Mouse (Mus musculus): ENCODE data around the gene Tmc5. TPM values are rescaled to one million over a fixed set of nuclear protein-coding genes. Genes with fewer than 3 reads are reported as not detected.

Gene Tmc5
- polyA plus RNA-seq, 1 experiment from 2014 or later: 0.30 TPM

DNA sequence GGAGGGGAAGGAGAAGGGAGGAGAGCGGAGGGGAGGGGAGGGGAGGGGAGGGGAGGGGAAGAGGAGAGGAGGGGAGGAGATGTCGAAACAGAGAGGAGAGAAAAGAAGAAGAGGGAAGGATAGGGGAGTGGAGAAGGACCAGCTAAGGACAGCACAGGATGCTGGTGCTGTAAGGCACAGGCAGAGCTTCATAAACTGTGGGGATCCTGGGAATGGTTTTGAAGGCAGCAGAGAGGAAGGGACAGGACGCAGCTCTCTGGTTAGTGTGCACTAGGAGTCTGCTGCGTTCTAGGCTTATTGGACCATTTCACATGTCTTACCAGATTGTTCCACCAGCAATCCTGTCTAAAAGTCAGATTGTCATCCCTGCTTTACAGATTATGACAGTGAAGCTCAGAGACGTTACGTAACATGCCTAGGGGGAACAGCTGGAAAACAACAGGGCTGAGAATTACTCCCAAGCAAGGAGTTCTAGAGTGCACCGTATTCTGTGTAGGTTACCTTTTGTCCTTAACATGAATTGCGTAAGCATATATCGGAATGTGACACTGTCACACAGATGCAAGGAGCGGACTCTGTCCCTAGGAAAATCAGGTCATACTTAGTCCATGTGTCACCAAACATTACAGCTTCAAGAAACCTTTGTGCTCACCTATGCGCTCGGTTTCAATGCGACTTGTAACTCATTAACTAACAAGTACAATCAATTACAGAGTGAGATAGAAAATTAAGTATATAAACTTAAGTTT lies 30.6 kb downstream of the Tmc5 start:
- no peaks in the 10 kb centered on the region for H3K36me3 ChIP-seq (ENCODE audit: control insufficient read depth, insufficient read depth, low read length)
- 77% methylated on average over 13 of the region's 13 CpGs for WGBS

DNA sequence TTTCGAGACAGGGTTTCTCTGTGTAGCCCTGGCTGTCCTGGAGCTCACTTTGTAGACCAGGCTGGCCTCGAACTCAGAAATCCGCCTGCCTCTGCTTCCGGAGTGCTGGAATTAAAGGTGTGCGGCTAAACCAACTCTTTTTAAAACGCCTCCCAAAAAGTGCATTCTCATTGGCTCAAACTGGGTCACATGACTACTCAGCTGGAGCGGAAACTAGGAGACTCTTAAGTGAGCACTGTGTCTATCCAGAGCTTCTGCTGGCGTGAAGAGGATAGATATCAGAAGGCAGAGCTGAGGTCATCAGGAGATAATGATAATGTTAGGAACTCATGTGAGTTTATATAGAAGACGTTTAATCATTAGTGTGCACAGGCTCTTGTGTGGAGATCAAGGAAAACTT lies 36.0 kb downstream of the Tmc5 start:
- Histone ChIP-seq H3K36me3 (ENCODE audit: control insufficient read depth, insufficient read depth, low read length) (no peaks in the 10 kb centered on the region), H3K4me1 (ENCODE audit: control insufficient read depth in 2 of 2, insufficient read depth in 2 of 2, low read length in 2 of 2) (no peaks in the 10 kb centered on the region), H3K4me2 (ENCODE audit: low read length) (no peak overlapping the region), H3K9ac (ENCODE audit: low read length) (no peak overlapping the region), H3K27ac (replicated peaks in 1 of 2; ENCODE audit: control insufficient read depth in 1 of 2, insufficient read depth in 1 of 2, low read depth in 2 of 2, low read length in 2 of 2) (no peak overlapping the region), H3K4me3 (ENCODE audit: control insufficient read depth in 1 of 2, insufficient read depth in 1 of 2, low read depth in 1 of 2, low read length in 2 of 2) (no peak overlapping the region), H3K27me3 (ENCODE audit: control insufficient read depth, insufficient read depth, low read length) (no peaks in the 10 kb centered on the region), H3K9me3 (ENCODE audit: control insufficient read depth, low read length) (no peaks in the 10 kb centered on the region)
- 64% methylated on average over 9 of the region's 9 CpGs for WGBS
- ATAC-seq (ENCODE audit: insufficient number of reproducible peaks, insufficient read depth, low FRiP score, low read depth): no peak

More for the DNA sequence above, 30.6 kb downstream of the Tmc5 start:
- no peak overlapping the region for H3K4me3 ChIP-seq (ENCODE audit: control insufficient read depth in 1 of 2, insufficient read depth in 1 of 2, low read depth in 1 of 2, low read length in 2 of 2)
- no peaks in the 10 kb centered on the region for H3K4me1 ChIP-seq (ENCODE audit: control insufficient read depth in 2 of 2, insufficient read depth in 2 of 2, low read length in 2 of 2)
- no peak overlapping the region for H3K4me2 ChIP-seq (ENCODE audit: low read length)
- H3K9me3 ChIP-seq (ENCODE audit: control insufficient read depth, low read length): no peaks in the 10 kb centered on the region
- H3K27me3 ChIP-seq (ENCODE audit: control insufficient read depth, insufficient read depth, low read length): no peaks in the 10 kb centered on the region; the same call in 1 of the 2 replicates
- no peak for ATAC-seq (ENCODE audit: insufficient number of reproducible peaks, insufficient read depth, low FRiP score, low read depth)
- no peak overlapping the region for H3K9ac ChIP-seq (ENCODE audit: low read length)
- no peak overlapping the region for H3K27ac ChIP-seq (replicated peaks in 1 of 2; ENCODE audit: control insufficient read depth in 1 of 2, insufficient read depth in 1 of 2, low read depth in 2 of 2, low read length in 2 of 2)

DNA sequence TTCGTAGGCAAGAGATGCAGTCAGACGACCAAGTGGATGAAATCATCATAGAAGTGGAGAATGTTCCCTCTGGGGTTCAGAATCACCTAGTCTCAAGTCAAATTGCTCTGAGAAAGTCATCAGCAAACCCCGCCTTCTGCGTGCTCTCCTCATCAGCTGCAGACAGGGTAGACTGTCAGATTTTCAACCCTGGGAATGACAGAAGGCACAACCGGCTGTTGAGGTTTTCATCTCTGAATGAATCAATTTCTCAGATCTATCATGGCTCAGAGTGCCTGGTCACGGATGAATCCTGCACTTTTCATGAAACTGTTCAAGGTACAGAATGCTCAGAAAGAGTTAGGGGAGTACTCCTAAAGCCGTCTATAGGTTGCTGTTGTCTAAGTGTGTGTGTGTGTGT lies 36.9 kb downstream of the Tmc5 start:
- H3K4me2 ChIP-seq (ENCODE audit: low read length): no peak overlapping the region
- no peaks in the 10 kb centered on the region for H3K9me3 ChIP-seq (ENCODE audit: control insufficient read depth, low read length)
- WGBS: 81% methylated on average over 7 of the region's 7 CpGs
- H3K36me3 ChIP-seq (ENCODE audit: control insufficient read depth, insufficient read depth, low read length): no peaks in the 10 kb centered on the region
- no peaks in the 10 kb centered on the region for H3K4me1 ChIP-seq (ENCODE audit: control insufficient read depth in 2 of 2, insufficient read depth in 2 of 2, low read length in 2 of 2)
- H3K27me3 ChIP-seq (ENCODE audit: control insufficient read depth, insufficient read depth, low read length): no peaks in the 10 kb centered on the region
- no peak overlapping the region for H3K4me3 ChIP-seq (ENCODE audit: control insufficient read depth in 1 of 2, insufficient read depth in 1 of 2, low read depth in 1 of 2, low read length in 2 of 2)
- ATAC-seq (ENCODE audit: insufficient number of reproducible peaks, insufficient read depth, low FRiP score, low read depth): no peak
- H3K9ac ChIP-seq (ENCODE audit: low read length): no peak overlapping the region
- no peak overlapping the region for H3K27ac ChIP-seq (replicated peaks in 1 of 2; ENCODE audit: control insufficient read depth in 1 of 2, insufficient read depth in 1 of 2, low read depth in 2 of 2, low read length in 2 of 2)

DNA sequence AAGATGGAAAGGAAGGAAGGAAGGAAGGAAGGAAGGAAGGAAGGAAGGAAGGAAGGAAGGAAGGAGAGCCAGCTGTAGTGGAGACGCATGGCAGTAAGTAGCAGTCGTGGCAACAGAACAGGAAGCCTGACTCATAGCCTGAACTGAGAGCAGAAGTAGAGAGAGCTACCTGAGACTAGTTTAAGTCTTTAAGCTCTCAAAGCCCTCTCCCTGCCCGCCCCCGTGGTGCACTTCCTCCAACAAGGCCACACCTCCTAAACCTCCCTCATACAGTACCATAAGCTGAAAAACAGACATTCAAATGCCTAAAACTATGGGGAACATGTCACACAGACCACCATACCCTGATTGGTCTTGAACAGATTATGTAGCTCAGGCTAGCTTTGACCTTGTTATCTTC lies 40.4 kb downstream of the Tmc5 start:
- Histone ChIP-seq H3K4me2 (ENCODE audit: low read length) (no peak overlapping the region), H3K36me3 (ENCODE audit: control insufficient read depth, insufficient read depth, low read length) (no peaks in the 10 kb centered on the region), H3K27me3 (ENCODE audit: control insufficient read depth, insufficient read depth, low read length) (no peaks in the 10 kb centered on the region), H3K4me3 (ENCODE audit: control insufficient read depth in 1 of 2, insufficient read depth in 1 of 2, low read depth in 1 of 2, low read length in 2 of 2) (no peak overlapping the region), H3K4me1 (ENCODE audit: control insufficient read depth in 2 of 2, insufficient read depth in 2 of 2, low read length in 2 of 2) (no peaks in the 10 kb centered on the region), H3K9ac (ENCODE audit: low read length) (no peak overlapping the region), H3K9me3 (ENCODE audit: control insufficient read depth, low read length) (0 out of 2 replicates have a peak, but pooled peaks cover 3% of the 10 kb centered on the region), H3K27ac (replicated peaks in 1 of 2; ENCODE audit: control insufficient read depth in 1 of 2, insufficient read depth in 1 of 2, low read depth in 2 of 2, low read length in 2 of 2) (no peak overlapping the region)
- ATAC-seq (ENCODE audit: insufficient number of reproducible peaks, insufficient read depth, low FRiP score, low read depth): no peak
- WGBS: 53% methylated on average over 4 of the region's 4 CpGs

DNA sequence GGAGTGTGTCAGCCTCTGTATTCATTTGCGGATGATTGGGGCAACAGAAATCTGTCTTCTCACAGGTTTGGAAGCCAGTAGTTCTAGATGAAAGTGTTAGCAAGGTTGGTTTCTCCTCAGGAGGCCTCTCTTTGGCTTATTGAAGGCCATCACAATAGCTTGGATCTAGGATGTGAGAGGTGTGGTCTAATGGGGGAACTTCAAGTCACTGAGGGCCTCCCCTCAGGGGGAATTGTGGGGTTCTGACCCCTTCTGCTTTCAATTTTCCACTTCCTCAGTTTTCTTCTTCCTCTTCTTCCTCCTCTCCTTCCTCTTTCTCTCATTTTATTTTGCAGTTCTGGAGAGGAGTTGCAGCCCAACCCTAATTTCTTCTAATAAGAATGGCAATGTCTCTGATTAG lies 49.1 kb downstream of the Tmc5 start:
- no peak overlapping the region for H3K27ac ChIP-seq (replicated peaks in 1 of 2; ENCODE audit: control insufficient read depth in 1 of 2, insufficient read depth in 1 of 2, low read depth in 2 of 2, low read length in 2 of 2)
- no peak overlapping the region for H3K9ac ChIP-seq (ENCODE audit: low read length)
- peaks cover 14% of the 10 kb centered on the region; the same call in 1 of the 2 replicates for H3K27me3 ChIP-seq (ENCODE audit: control insufficient read depth, insufficient read depth, low read length)
- 83% methylated on average over 1 of the region's 1 CpGs for WGBS
- H3K4me1 ChIP-seq (ENCODE audit: control insufficient read depth in 2 of 2, insufficient read depth in 2 of 2, low read length in 2 of 2): no peaks in the 10 kb centered on the region
- no peak for ATAC-seq (ENCODE audit: insufficient number of reproducible peaks, insufficient read depth, low FRiP score, low read depth)
- H3K36me3 ChIP-seq (ENCODE audit: control insufficient read depth, insufficient read depth, low read length): no peaks in the 10 kb centered on the region
- no peak overlapping the region for H3K4me2 ChIP-seq (ENCODE audit: low read length)
- no peak overlapping the region for H3K4me3 ChIP-seq (ENCODE audit: control insufficient read depth in 1 of 2, insufficient read depth in 1 of 2, low read depth in 1 of 2, low read length in 2 of 2)
- 0 out of 2 replicates have a peak, but pooled peaks cover 2% of the 10 kb centered on the region for H3K9me3 ChIP-seq (ENCODE audit: control insufficient read depth, low read length)

DNA sequence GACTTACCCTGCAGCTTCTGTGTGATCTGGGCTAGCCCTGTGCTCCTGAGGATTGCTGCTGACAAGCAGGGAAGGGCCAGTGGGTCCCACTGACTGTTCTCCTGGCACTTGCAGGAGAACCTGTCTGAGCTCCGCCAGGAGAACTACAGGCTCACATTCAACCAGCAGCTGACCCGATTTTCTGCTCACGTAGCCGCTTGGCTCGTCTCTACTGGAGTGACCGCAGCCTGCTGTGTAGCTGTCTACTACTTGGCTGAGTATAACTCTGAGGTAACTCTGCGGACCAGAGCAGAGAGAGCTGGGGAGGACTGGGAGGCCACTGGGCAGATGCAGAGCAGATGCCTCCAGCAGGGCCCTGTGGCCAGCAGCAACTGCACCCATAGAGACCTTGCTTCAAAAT lies 52.2 kb downstream of the Tmc5 start:
- Histone ChIP-seq H3K4me1 (ENCODE audit: control insufficient read depth in 2 of 2, insufficient read depth in 2 of 2, low read length in 2 of 2) (no peaks in the 10 kb centered on the region), H3K36me3 (ENCODE audit: control insufficient read depth, insufficient read depth, low read length) (no peaks in the 10 kb centered on the region), H3K9ac (ENCODE audit: low read length) (no peak overlapping the region), H3K27me3 (ENCODE audit: control insufficient read depth, insufficient read depth, low read length) (peaks cover 14% of the 10 kb centered on the region; the same call in 1 of the 2 replicates), H3K4me3 (ENCODE audit: control insufficient read depth in 1 of 2, insufficient read depth in 1 of 2, low read depth in 1 of 2, low read length in 2 of 2) (no peak overlapping the region), H3K9me3 (ENCODE audit: control insufficient read depth, low read length) (no peaks in the 10 kb centered on the region), H3K4me2 (ENCODE audit: low read length) (no peak overlapping the region), H3K27ac (replicated peaks in 1 of 2; ENCODE audit: control insufficient read depth in 1 of 2, insufficient read depth in 1 of 2, low read depth in 2 of 2, low read length in 2 of 2) (no peak overlapping the region)
- no peak for ATAC-seq (ENCODE audit: insufficient number of reproducible peaks, insufficient read depth, low FRiP score, low read depth)
- 78% methylated on average over 7 of the region's 7 CpGs for WGBS

DNA sequence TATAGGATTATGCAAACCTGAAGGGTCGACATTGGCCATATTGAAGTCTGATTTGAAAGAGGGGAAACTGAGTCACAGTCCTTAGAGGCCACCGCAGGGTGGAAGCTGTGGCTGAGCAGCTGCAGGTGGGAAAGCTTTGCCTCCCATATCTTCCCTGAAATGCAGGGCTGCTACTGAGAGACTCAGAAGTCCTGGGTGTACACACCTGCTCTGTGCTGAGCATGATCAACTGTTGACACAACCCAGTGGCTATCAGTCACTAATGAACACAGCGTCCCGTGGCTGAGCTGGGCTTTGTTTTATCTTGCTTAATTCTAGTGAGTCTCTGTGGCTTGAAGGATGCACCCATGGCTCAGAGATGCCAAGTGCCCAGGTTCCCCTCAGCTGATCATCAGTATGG lies 53.0 kb downstream of the Tmc5 start:
- WGBS: 72% methylated on average over 4 of the region's 4 CpGs
- H3K4me1 ChIP-seq (ENCODE audit: control insufficient read depth in 2 of 2, insufficient read depth in 2 of 2, low read length in 2 of 2): no peaks in the 10 kb centered on the region
- no peak overlapping the region for H3K4me2 ChIP-seq (ENCODE audit: low read length)
- H3K36me3 ChIP-seq (ENCODE audit: control insufficient read depth, insufficient read depth, low read length): no peaks in the 10 kb centered on the region
- no peaks in the 10 kb centered on the region for H3K9me3 ChIP-seq (ENCODE audit: control insufficient read depth, low read length)
- ATAC-seq (ENCODE audit: insufficient number of reproducible peaks, insufficient read depth, low FRiP score, low read depth): no peak
- H3K27ac ChIP-seq (replicated peaks in 1 of 2; ENCODE audit: control insufficient read depth in 1 of 2, insufficient read depth in 1 of 2, low read depth in 2 of 2, low read length in 2 of 2): no peak overlapping the region
- no peak overlapping the region for H3K4me3 ChIP-seq (ENCODE audit: control insufficient read depth in 1 of 2, insufficient read depth in 1 of 2, low read depth in 1 of 2, low read length in 2 of 2)
- H3K9ac ChIP-seq (ENCODE audit: low read length): no peak overlapping the region
- H3K27me3 ChIP-seq (ENCODE audit: control insufficient read depth, insufficient read depth, low read length): peaks cover 14% of the 10 kb centered on the region; the same call in 1 of the 2 replicates

DNA sequence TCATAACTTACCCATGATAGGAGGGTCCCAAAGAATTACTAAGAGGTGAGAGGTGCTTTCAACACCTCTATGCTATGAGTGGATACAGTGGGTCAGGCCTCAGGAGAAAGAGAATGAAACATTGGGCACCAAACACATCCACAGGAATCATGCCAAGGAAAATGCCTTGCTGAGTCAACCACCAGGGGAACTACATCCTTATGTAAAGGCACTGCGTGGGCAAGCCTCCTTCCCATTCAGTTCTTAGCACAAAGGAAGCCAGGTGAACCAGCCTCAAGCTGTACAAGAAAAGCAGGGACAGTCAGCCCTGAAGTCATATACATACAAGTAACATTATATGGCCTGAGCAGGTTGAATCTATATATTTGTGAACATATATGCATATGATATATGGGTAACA lies 53.8 kb downstream of the Tmc5 start:
- WGBS: 74% methylated on average over 1 of the region's 1 CpGs
- peaks cover 13% of the 10 kb centered on the region; the same call in 1 of the 2 replicates for H3K27me3 ChIP-seq (ENCODE audit: control insufficient read depth, insufficient read depth, low read length)
- no peak overlapping the region for H3K4me2 ChIP-seq (ENCODE audit: low read length)
- H3K4me1 ChIP-seq (ENCODE audit: control insufficient read depth in 2 of 2, insufficient read depth in 2 of 2, low read length in 2 of 2): no peaks in the 10 kb centered on the region
- no peak overlapping the region for H3K4me3 ChIP-seq (ENCODE audit: control insufficient read depth in 1 of 2, insufficient read depth in 1 of 2, low read depth in 1 of 2, low read length in 2 of 2)
- no peak for ATAC-seq (ENCODE audit: insufficient number of reproducible peaks, insufficient read depth, low FRiP score, low read depth)
- H3K36me3 ChIP-seq (ENCODE audit: control insufficient read depth, insufficient read depth, low read length): no peaks in the 10 kb centered on the region
- H3K27ac ChIP-seq (replicated peaks in 1 of 2; ENCODE audit: control insufficient read depth in 1 of 2, insufficient read depth in 1 of 2, low read depth in 2 of 2, low read length in 2 of 2): no peak overlapping the region
- H3K9me3 ChIP-seq (ENCODE audit: control insufficient read depth, low read length): no peaks in the 10 kb centered on the region
- H3K9ac ChIP-seq (ENCODE audit: low read length): no peak overlapping the region
